ENCODE assay signal across 8 mouse cellular contexts in genomic region chr4:147847614-147848583, GRCm38 (mm10). TPM values are rescaled to one million over a fixed set of nuclear protein-coding genes. Genes with fewer than 3 reads are reported as not detected.
DNase-seq lines count a peak whose midpoint lies in the region; ATAC-seq lines count a peak whose summit lies in the region.

TSS of gene Zfp933 (minus strand) at chr4:147848366.

- H3K27ac ChIP-seq in intestine, embryonic 14.5 days (ENCODE audit: low read depth): peak within 1 kb of the TSS; percentile 62

- H3K9ac ChIP-seq in intestine, embryonic 14.5 days (ENCODE audit: low read length): peak within 1 kb of the TSS; percentile 64

- peaks cover 6% of the 10 kb centered on the region; the same call in 1 of the 2 replicates for H3K4me1 ChIP-seq in intestine, embryonic 14.5 days (replicated peaks; ENCODE audit: control insufficient read depth, insufficient read depth, low read length)

- H3K36me3 ChIP-seq in intestine, embryonic 14.5 days (ENCODE audit: control insufficient read depth, insufficient read depth, low read length): peaks cover 4% of the 10 kb centered on the region; the same call in 1 of the 2 replicates

- intact Hi-C loops in left cerebral cortex, postnatal 10 days (cut with DNase I): no loop called here

- H3K4me3 ChIP-seq in intestine, embryonic 14.5 days (ENCODE audit: low read depth, low read length): peak within 1 kb of the TSS; percentile 86

- H3K4me2 ChIP-seq in intestine, embryonic 14.5 days (ENCODE audit: low read length): peak within 1 kb of the TSS; percentile 76

- WGBS in intestine, embryonic 14.5 days: 3% methylated on average over 23 of the region's 23 CpGs

- peak; percentile 93 for DNase-seq in embryo, embryonic 10 days (ENCODE audit: low spot score)
- no peak for DNase-seq in embryo, embryonic 9.5 days (ENCODE audit: extremely low spot score)
- DNase-seq in embryo, embryonic 11 days: peak; percentile 94
- DNase-seq in gastrocnemius, postnatal 25 days: peak; percentile 54
- peak; percentile 82 for DNase-seq in intestine, embryonic 14.5 days (ENCODE audit: low spot score)
- DNase-seq in left cerebral cortex, postnatal 10 days (ENCODE audit: extremely low spot score in 1 of 2, low spot score in 2 of 2): peak; percentile 62 to 86
- peak; percentile 25 for DNase-seq in right cerebral cortex, postnatal 14 days

- H3K27me3 ChIP-seq in intestine, embryonic 14.5 days (replicated peaks; ENCODE audit: control insufficient read depth, insufficient read depth, low read length): no peaks in the 10 kb centered on the region

- 0 out of 2 replicates have a peak, but pooled peaks cover 7% of the 10 kb centered on the region for H3K9me3 ChIP-seq in intestine, embryonic 14.5 days (ENCODE audit: control insufficient read depth, low read length)

- peak; percentile 90 for ATAC-seq in intestine, embryonic 14.5 days (replicated peaks; ENCODE audit: low FRiP score, low TSS enrichment, low read depth)
- ATAC-seq in megakaryocyte progenitor cell, adult 5-6 weeks (replicated peaks; ENCODE audit: poor library complexity): peak; percentile 90

RNA-seq across cellular contexts. Expression of gene Zfp933, which starts in this region (rescaled TPM):
- 1 to 10 TPM; 8.1 to 8.2 TPM for total RNA-seq in gastrocnemius, postnatal 25 days (2021)
- polyA plus RNA-seq in intestine, embryonic 14.5 days (2014; fragmentation: Nextera tagmentation; extraction: Ambion mirVana): 4.7 TPM in 2 replicates
- total RNA-seq in left cerebral cortex, postnatal 10 days (2021): 10 to 100 TPM; 14.5 to 18.1 TPM
- total RNA-seq in megakaryocyte progenitor cell, adult 5-6 weeks (2015): 8.3 and 9.5 TPM in 2 replicates
- total RNA-seq in megakaryocyte progenitor cell, adult 5-6 weeks (2017): 6.1 and 8.6 TPM in 2 replicates
